Mouse (Mus musculus) cerebellum, adult 2 months (tissue): ENCODE measurements at regions not wholly inside any gene's neighbourhood (a gene's known extent, or its start where the extent isn't known, plus 50 kb on each side); places are given as distances from the start of the nearest gene placed in this dataset.

Experiments
- DNase-seq, 2 experiments: peaks; one replicate each; pipeline ENCODE4 v3.0.0; 2021
- H3K27ac ChIP-seq: fragments of 200-500 bp; 2 replicates; pipeline ENCODE4 v1.5.1; 2012; ENCODE audit warnings: low read length, control low read depth, inconsistent platforms; ENCODE audit not compliant: insufficient read depth
- H3K27me3 ChIP-seq: fragments of 200-500 bp; 2 replicates; pipeline ENCODE4 v1.6.1; 2012; ENCODE audit warnings: inconsistent platforms, mild to moderate bottlenecking, low read length, moderate library complexity; ENCODE audit not compliant: control insufficient read depth, insufficient read depth
- H3K4me1 ChIP-seq: fragments of 200-500 bp; 2 replicates; pipeline ENCODE4 v1.6.1; 2011; ENCODE audit warnings: low read length; ENCODE audit not compliant: control insufficient read depth, insufficient read depth
- H3K4me3 ChIP-seq: fragments of 200-500 bp; replicated peaks from 2 replicates; pipeline ENCODE3; 2011; ENCODE audit warnings: mild to moderate bottlenecking, low read depth, low read length, control low read depth; ENCODE audit not compliant: insufficient read depth
- CTCF ChIP-seq: fragments of 200-500 bp; IDR thresholded peaks from 2 replicates; pipeline ENCODE4 v1.5.1; 2011; ENCODE audit warnings: low read depth, mild to moderate bottlenecking, control low read depth, low read length, moderate library complexity, borderline replicate concordance; ENCODE audit not compliant: insufficient read depth
- POLR2A ChIP-seq: fragments of 200-500 bp; IDR thresholded peaks from 2 replicates; pipeline ENCODE4 v1.6.1; 2011; ENCODE audit warnings: low read length, control low read depth, borderline replicate concordance; ENCODE audit not compliant: insufficient read depth
- WGBS: fragments of 180-500 bp; shearing (Covaris S2); methylation state at CpG from one replicate; pipeline ENCODE4 v1.1.7; 2018; 5-methylcytosine and 5-hydroxymethylcytosine counted together

DNA sequence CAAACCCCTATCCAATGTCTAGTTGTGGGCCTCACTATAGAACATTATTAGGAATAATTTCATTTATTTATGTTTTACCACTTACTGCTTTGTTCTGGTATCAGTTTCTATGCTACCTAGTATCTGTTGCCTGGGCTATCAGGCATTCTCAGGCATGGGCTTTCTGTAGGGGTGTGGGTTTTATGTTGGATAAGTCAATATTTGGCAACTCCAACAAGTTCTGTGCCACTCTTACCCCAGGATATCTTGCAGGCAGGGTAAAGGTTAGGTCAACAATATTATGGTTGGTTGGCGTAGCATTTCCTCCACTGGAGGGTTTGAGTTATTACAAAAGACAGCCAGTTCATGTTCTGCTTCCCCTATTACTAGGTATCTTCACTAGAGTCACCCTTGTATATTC, 65.8 kb downstream of the Smim10l1 start:
- 66% methylated on average over 1 of the region's 1 CpGs for WGBS
- DNase-seq, result no peak
- no peaks in the 10 kb centered on the region for H3K27me3 ChIP-seq
- no peaks in the 10 kb centered on the region for H3K4me1 ChIP-seq
- no peak overlapping the region for H3K27ac ChIP-seq
- no peak for TF ChIP-seq POLR2A
- no peak for TF ChIP-seq CTCF
- H3K4me3 ChIP-seq, result no peak overlapping the region

DNA sequence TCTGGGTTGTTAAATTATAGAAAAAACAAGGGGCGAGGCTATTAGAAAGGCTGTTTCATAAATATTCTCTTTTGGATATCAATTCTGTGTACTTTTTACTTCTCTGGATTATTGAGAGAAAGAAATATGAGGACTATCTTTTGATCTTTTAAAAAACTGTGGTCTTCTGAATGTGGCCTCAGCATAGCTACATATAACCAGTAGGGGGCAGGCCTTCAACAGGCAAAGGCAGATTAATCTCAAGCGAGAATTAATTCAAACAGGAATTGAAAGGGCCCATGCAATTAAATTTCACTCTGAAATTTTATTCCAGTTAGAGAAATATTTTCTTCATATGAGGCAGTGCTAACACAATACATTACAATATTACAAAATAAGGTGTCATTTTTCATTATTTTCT, 66.6 kb downstream of the Smim10l1 start:
- Histone ChIP-seq H3K4me3 (no peak overlapping the region), H3K27ac (no peak overlapping the region), H3K27me3 (no peaks in the 10 kb centered on the region), H3K4me1 (no peaks in the 10 kb centered on the region)
- TF ChIP-seq POLR2A, result no peak
- no peak for TF ChIP-seq CTCF
- DNase-seq, result no peak
- WGBS, result 60% methylated on average over 2 of the region's 2 CpGs

DNA sequence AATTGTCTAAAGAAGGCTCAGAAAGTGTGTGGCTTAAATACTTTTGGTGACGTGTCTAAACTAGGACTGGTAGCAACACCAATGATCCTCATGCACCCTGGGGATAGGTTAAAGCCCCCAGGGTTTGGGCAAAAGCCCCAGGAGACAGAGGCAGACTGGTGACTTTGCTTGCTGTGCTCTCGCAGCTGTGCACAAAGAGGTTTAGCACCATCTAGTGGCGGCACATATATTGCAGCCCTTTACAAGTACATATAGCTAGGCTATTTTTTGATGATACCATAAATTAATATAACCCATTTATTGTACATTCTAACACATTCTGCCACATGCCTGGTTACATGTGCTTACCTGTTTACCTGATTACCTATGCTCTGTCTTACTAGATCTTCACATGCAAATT, 85.8 kb upstream of the 5530400C23Rik start:
- H3K4me1 ChIP-seq, result no peaks in the 10 kb centered on the region
- DNase-seq, result peak; percentile 5 to 22
- TF ChIP-seq CTCF, result peak; percentile 57
- TF ChIP-seq POLR2A, result no peak
- no peak overlapping the region for H3K27ac ChIP-seq
- 3% methylated on average over 3 of the region's 3 CpGs for WGBS
- no peak overlapping the region for H3K4me3 ChIP-seq
- H3K27me3 ChIP-seq, result no peaks in the 10 kb centered on the region
